Mouse (Mus musculus) midbrain, embryonic 11.5 days (tissue): Measurements from ENCODE around the gene Enoph1. TPM values are rescaled to one million over a fixed set of nuclear protein-coding genes. Genes with fewer than 3 reads are reported as not detected.
A peak's percentile ranks its signal among the peaks of the same experiment; 100 is the strongest.

Source experiments
- ATAC-seq: fragments of 200-750 bp; cut with Nextera tagmentation; 2 replicates; pipeline ENCODE4 v1.8.0; 2017; ENCODE audit warnings: moderate TSS enrichment, moderate library complexity; ENCODE audit not compliant: low FRiP score
- DNase-seq: peaks from one replicate; pipeline ENCODE4 v3.0.0; 2015; ENCODE audit warnings: low spot score; ENCODE audit errors: missing footprints
- H3K27ac ChIP-seq: fragments of 300-500 bp; sonication (generic); 2 replicates; pipeline ENCODE4 v1.5.1; 2014; ENCODE audit warnings: low read depth, low read length
- H3K27me3 ChIP-seq: fragments of 300-500 bp; sonication (generic); 2 replicates; pipeline ENCODE4 v1.6.1; 2014; ENCODE audit warnings: mild to moderate bottlenecking, low read length, moderate library complexity, mixed read lengths; ENCODE audit not compliant: control insufficient read depth, insufficient read depth
- H3K36me3 ChIP-seq: fragments of 300-500 bp; sonication (generic); 2 replicates; pipeline ENCODE4 v1.6.1; 2014; ENCODE audit warnings: mild to moderate bottlenecking, low read length, moderate library complexity, mixed read lengths; ENCODE audit not compliant: control insufficient read depth, insufficient read depth
- H3K4me1 ChIP-seq: fragments of 300-500 bp; sonication (generic); 2 replicates; pipeline ENCODE4 v1.6.1; 2014; ENCODE audit warnings: low read length; ENCODE audit not compliant: control insufficient read depth, insufficient read depth
- H3K4me2 ChIP-seq: fragments of 300-500 bp; sonication (generic); 2 replicates; pipeline ENCODE4 v1.6.1; 2014; ENCODE audit warnings: mild to moderate bottlenecking, moderate library complexity
- H3K4me3 ChIP-seq: fragments of 300-500 bp; sonication (generic); 2 replicates; pipeline ENCODE4 v1.5.1; 2014; ENCODE audit warnings: low read depth, low read length
- H3K9ac ChIP-seq: fragments of 300-500 bp; sonication (generic); 2 replicates; pipeline ENCODE4 v1.6.1; 2014; ENCODE audit warnings: low read length
- H3K9me3 ChIP-seq: fragments of 300-500 bp; sonication (generic); 2 replicates; pipeline ENCODE4 v1.6.1; 2016; ENCODE audit warnings: low read length; ENCODE audit not compliant: control insufficient read depth
- WGBS: fragments of 180-500 bp; shearing (Covaris S2); extraction: QIAGEN DNeasy Blood & Tissue Kit; methylation state at CpG from one replicate; pipeline ENCODE4 v1.1.7; 2014; 5-methylcytosine and 5-hydroxymethylcytosine counted together
- polyA plus RNA-seq: library from polyadenylated mRNA; unstranded; fragments of >200 nt; fragmentation: Nextera tagmentation; extraction: Ambion mirVana; gene quantifications from 2 replicates; pipeline ENCODE4 v1.2.1, GENCODE M21; 2014

Enoph1 gene
- polyA plus RNA-seq, 1 experiment from 2014 or later = 44.5 TPM

- peaks cover 28% of the 10 kb centered on the region for H3K4me1 ChIP-seq
- H3K27me3 ChIP-seq = no peaks in the 10 kb centered on the region
- no peaks in the 10 kb centered on the region; the same call in 1 of the 2 replicates for H3K36me3 ChIP-seq
- no peak overlapping the region for H3K9ac ChIP-seq
- DNase-seq (peak; percentile 80), ATAC-seq (no peak)
- H3K4me3 ChIP-seq = no peak overlapping the region
- 74% methylated on average over 3 of the region's 3 CpGs for WGBS
- no peak overlapping the region for H3K27ac ChIP-seq
- H3K9me3 ChIP-seq = no peaks in the 10 kb centered on the region
- no peak overlapping the region for H3K4me2 ChIP-seq
Observed at GRCm38 (mm10) chr5:100046096-100046495, 6.3 kb downstream of the Enoph1 start.

- ATAC-seq (no peak), DNase-seq (peak; percentile 79)
- no peak overlapping the region for H3K4me3 ChIP-seq
- 0 out of 2 replicates have a peak overlapping the region, but pooled peaks have one; percentile 9 for H3K9ac ChIP-seq
- no peaks in the 10 kb centered on the region; the same call in 1 of the 2 replicates for H3K36me3 ChIP-seq
- no peak overlapping the region for H3K4me2 ChIP-seq
- H3K27ac ChIP-seq = no peak overlapping the region
- no peaks in the 10 kb centered on the region for H3K9me3 ChIP-seq
- peaks cover 26% of the 10 kb centered on the region for H3K4me1 ChIP-seq
- WGBS = 46% methylated on average over 8 of the region's 8 CpGs
- H3K27me3 ChIP-seq = no peaks in the 10 kb centered on the region
Observed at GRCm38 (mm10) chr5:100047143-100047640, 7.4 kb downstream of the Enoph1 start.

- Histone ChIP-seq H3K4me3 (no peak overlapping the region), H3K9me3 (no peaks in the 10 kb centered on the region), H3K4me2 (no peak overlapping the region), H3K4me1 (peaks cover 26% of the 10 kb centered on the region), H3K36me3 (no peaks in the 10 kb centered on the region), H3K27me3 (no peaks in the 10 kb centered on the region), H3K27ac (no peak overlapping the region), H3K9ac (no peak overlapping the region)
- no peak for DNase-seq
- ATAC-seq = no peak
- 44% methylated on average over 7 of the region's 7 CpGs for WGBS
Observed at GRCm38 (mm10) chr5:100047871-100048270, 8.1 kb downstream of the Enoph1 start.

GRCm38 (mm10) chr5:100049904-100050303 is 10.1 kb downstream of the Enoph1 start:
- no peak for ATAC-seq
- Histone ChIP-seq H3K27ac (no peak overlapping the region), H3K9me3 (no peaks in the 10 kb centered on the region), H3K4me2 (no peak overlapping the region), H3K27me3 (no peaks in the 10 kb centered on the region), H3K4me1 (peaks cover 26% of the 10 kb centered on the region), H3K4me3 (no peak overlapping the region), H3K9ac (no peak overlapping the region), H3K36me3 (no peaks in the 10 kb centered on the region)
- no peak for DNase-seq
- WGBS = 92% methylated on average over 3 of the region's 3 CpGs

GRCm38 (mm10) chr5:100052728-100053127 is 12.9 kb downstream of the Enoph1 start:
- H3K4me3 ChIP-seq = no peak overlapping the region
- no peak for ATAC-seq
- H3K27me3 ChIP-seq = no peaks in the 10 kb centered on the region
- DNase-seq = no peak
- H3K9me3 ChIP-seq = no peaks in the 10 kb centered on the region
- peaks cover 12% of the 10 kb centered on the region for H3K4me1 ChIP-seq
- no peak overlapping the region for H3K9ac ChIP-seq
- no peak overlapping the region for H3K27ac ChIP-seq
- no peak overlapping the region for H3K4me2 ChIP-seq
- no peaks in the 10 kb centered on the region for H3K36me3 ChIP-seq
- 85% methylated on average over 7 of the region's 7 CpGs for WGBS

GRCm38 (mm10) chr5:100054807-100055547 is 15.2 kb downstream of the Enoph1 start:
- no peak overlapping the region for H3K4me3 ChIP-seq
- H3K9ac ChIP-seq = no peak overlapping the region
- H3K36me3 ChIP-seq = no peaks in the 10 kb centered on the region
- H3K9me3 ChIP-seq = no peaks in the 10 kb centered on the region
- no peak for ATAC-seq
- 87% methylated on average over 11 of the region's 11 CpGs for WGBS
- no peak for DNase-seq
- H3K4me1 ChIP-seq = no peaks in the 10 kb centered on the region
- no peak overlapping the region for H3K4me2 ChIP-seq
- no peaks in the 10 kb centered on the region for H3K27me3 ChIP-seq
- no peak overlapping the region for H3K27ac ChIP-seq

- no peaks in the 10 kb centered on the region for H3K27me3 ChIP-seq
- DNase-seq (no peak), ATAC-seq (no peak)
- H3K4me1 ChIP-seq = no peaks in the 10 kb centered on the region
- H3K27ac ChIP-seq = no peak overlapping the region
- H3K9ac ChIP-seq = no peak overlapping the region
- 95% methylated on average over 5 of the region's 5 CpGs for WGBS
- H3K9me3 ChIP-seq = no peaks in the 10 kb centered on the region
- peaks cover under 1% of the 10 kb centered on the region; the same call in 1 of the 2 replicates for H3K36me3 ChIP-seq
- H3K4me3 ChIP-seq = no peak overlapping the region
- no peak overlapping the region for H3K4me2 ChIP-seq
Observed at GRCm38 (mm10) chr5:100055866-100056369, 16.1 kb downstream of the Enoph1 start.

GRCm38 (mm10) chr5:100057461-100058209 is 17.9 kb downstream of the Enoph1 start:
- DNase-seq = no peak

GRCm38 (mm10) chr5:100058729-100059128 is 18.9 kb downstream of the Enoph1 start:
- Histone ChIP-seq H3K4me2 (no peak overlapping the region), H3K9me3 (no peaks in the 10 kb centered on the region), H3K27ac (no peak overlapping the region), H3K27me3 (no peaks in the 10 kb centered on the region), H3K4me1 (no peaks in the 10 kb centered on the region), H3K4me3 (no peak overlapping the region), H3K36me3 (peaks cover 10% of the 10 kb centered on the region; the same call in 1 of the 2 replicates), H3K9ac (no peak overlapping the region)
- 83% methylated on average over 6 of the region's 6 CpGs for WGBS
- DNase-seq = no peak
- no peak for ATAC-seq

More at GRCm38 (mm10) chr5:100057461-100058209, 17.9 kb downstream of the Enoph1 start:
- Histone ChIP-seq H3K9me3 (no peaks in the 10 kb centered on the region), H3K4me3 (no peak overlapping the region), H3K36me3 (peaks cover 9% of the 10 kb centered on the region; the same call in 1 of the 2 replicates), H3K4me1 (no peaks in the 10 kb centered on the region), H3K27me3 (no peaks in the 10 kb centered on the region), H3K27ac (no peak overlapping the region), H3K9ac (no peak overlapping the region), H3K4me2 (no peak overlapping the region)
- WGBS = 90% methylated on average over 14 of the region's 15 CpGs
- ATAC-seq = no peak; the same call in 1 of the 2 replicates
